Mouse (Mus musculus) small intestine, adult 2 months (tissue): ENCODE results near the gene Slc9a1.

Experiments
- CTCF ChIP-seq: fragments of 200-500 bp; IDR thresholded peaks from 2 replicates; pipeline ENCODE4 v1.5.1; 2012; ENCODE audit warnings: low read depth, mild to moderate bottlenecking, control low read depth, inconsistent platforms, low read length, moderate library complexity, mixed read lengths; ENCODE audit not compliant: insufficient replicate concordance, insufficient read length; ENCODE audit errors: extremely low read depth
- POLR2A ChIP-seq: fragments of 200-500 bp; IDR thresholded peaks from 2 replicates; pipeline ENCODE4 v1.6.1; 2012; ENCODE audit warnings: low read depth, mild to moderate bottlenecking, control low read depth, inconsistent platforms, low read length, moderate library complexity

DNA sequence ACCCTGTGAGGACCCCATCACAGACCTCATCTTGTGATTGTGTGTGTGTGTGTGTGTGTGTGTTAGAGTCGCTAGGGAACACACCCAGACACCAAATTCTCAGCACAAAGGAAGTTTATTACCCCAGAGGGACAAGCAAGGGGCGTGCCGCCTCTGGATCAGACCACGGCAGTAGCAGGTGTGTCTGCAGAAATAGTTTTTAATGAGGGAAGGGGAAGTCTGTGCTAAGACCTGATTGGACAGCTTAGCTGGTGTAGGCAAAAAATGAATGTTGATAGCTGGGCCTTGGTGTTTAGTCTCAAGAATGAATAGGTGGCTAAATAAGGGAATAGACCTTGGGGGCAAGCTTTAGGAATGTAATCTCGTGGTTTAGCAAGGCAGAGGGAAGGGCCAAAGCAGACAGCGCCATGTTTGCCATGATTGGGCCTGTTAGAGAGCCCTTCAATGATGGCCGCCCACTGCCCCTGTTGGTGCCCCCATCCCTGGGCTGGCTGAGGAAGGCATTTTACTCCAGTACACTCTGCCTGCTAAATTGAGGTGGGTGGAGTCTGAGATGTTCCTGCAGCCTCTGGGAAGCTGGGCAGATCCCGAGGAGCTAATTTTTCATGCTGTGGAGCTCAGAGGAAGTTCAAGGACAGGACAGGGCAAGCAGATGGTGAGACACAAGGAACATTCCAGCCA lies 79.3 kb downstream of the Slc9a1 start:
- no peak for TF ChIP-seq POLR2A
- TF ChIP-seq CTCF = no peak
